Mouse (Mus musculus): Measurements from ENCODE around the gene Rhox2e.
"Not testable (repeated sequence)": the region's sequence is repeated elsewhere in the genome, so short reads cannot be mapped to it uniquely, and the experiment has no call there.

Gene Rhox2e

DNA sequence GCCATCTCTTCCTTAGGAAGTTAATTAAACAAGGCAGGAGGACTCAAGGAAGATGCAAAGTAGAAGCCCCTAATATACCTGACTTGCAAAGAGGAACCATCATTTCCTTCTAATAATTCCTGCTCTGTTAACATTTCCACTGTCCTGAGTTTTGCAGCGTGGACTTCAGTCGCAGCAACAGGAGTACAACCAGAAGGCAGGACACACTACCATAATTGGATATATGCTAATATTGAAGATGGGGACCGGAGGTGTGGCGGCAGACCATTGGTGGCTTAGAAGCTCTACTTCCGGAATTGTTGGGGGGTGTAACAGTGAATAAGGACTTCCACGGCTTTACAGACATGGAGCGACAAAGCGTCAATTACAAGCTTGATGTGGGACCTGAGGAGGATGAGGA is at the start of gene Rhox2e:
Rhox2e (plus strand) TSS at position 301 of the 400 bp plus-strand sequence.
- DNase-seq: not testable (repeated sequence)

- DNase-seq: not testable (repeated sequence)
Observed at GRCm38 (mm10) chrX:37514059-37514458, 16.2 kb upstream of the Rhox2e start, which contains the start of gene Rhox4d. Gene Rhox4d, plus strand, starts transcription at chrX:37514359.

GRCm38 (mm10) chrX:37541719-37542118 is 11.5 kb downstream of the Rhox2e start, which contains the start of gene Rhox3e:
Gene Rhox3e, plus strand, starts transcription at chrX:37542019.
- DNase-seq: not testable (repeated sequence)

GRCm38 (mm10) chrX:37557112-37557511 is 26.9 kb downstream of the Rhox2e start, which contains the start of gene Rhox4e:
Gene Rhox4e, plus strand, starts transcription at chrX:37557412.
- not testable (repeated sequence) for DNase-seq

DNA sequence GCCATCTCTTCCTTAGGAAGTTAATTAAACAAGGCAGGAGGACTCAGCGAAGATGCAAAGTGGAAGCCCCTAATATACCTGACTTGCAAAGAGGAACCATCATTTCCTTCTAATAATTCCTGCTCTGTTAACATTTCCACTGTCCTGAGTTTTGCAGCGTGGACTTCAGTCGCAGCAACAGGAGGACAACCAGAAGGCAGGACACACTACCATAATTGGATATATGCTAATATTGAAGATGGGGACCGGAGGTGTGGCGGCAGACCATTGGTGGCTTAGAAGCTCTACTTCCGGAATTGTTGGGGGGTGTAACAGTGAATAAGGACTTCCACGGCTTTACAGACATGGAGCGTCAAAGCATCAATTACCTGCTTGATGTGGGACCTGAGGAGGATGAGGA is 40.9 kb downstream of the Rhox2e start, which contains the start of gene Rhox2f:
Rhox2f (plus strand) TSS at position 301 of the 400 bp plus-strand sequence.
- DNase-seq: not testable (repeated sequence)

- not testable (repeated sequence) for DNase-seq
Observed at GRCm38 (mm10) chrX:37572638-37573037, 42.4 kb downstream of the Rhox2e start.

GRCm38 (mm10) chrX:37580692-37581091 is 50.4 kb downstream of the Rhox2e start, which contains the start of gene Rhox3f:
Gene Rhox3f, plus strand, starts transcription at chrX:37580992.
- DNase-seq: not testable (repeated sequence)

Measured in kidney, adult 11 months (tissue).